Mouse (Mus musculus) midbrain, embryonic 11.5 days (tissue): ENCODE results near the gene Pelp1. TPM values are rescaled to one million over a fixed set of nuclear protein-coding genes. Genes with fewer than 3 reads are reported as not detected.

Source experiments
- ATAC-seq: fragments of 200-750 bp; cut with Nextera tagmentation; 2 replicates; pipeline ENCODE4 v1.8.0; 2017; ENCODE audit warnings: moderate TSS enrichment, moderate library complexity; ENCODE audit not compliant: low FRiP score
- DNase-seq: peaks from one replicate; pipeline ENCODE4 v3.0.0; 2015; ENCODE audit warnings: low spot score; ENCODE audit errors: missing footprints
- H3K27ac ChIP-seq: fragments of 300-500 bp; sonication (generic); 2 replicates; pipeline ENCODE4 v1.5.1; 2014; ENCODE audit warnings: low read depth, low read length
- H3K27me3 ChIP-seq: fragments of 300-500 bp; sonication (generic); 2 replicates; pipeline ENCODE4 v1.6.1; 2014; ENCODE audit warnings: mild to moderate bottlenecking, low read length, moderate library complexity, mixed read lengths; ENCODE audit not compliant: control insufficient read depth, insufficient read depth
- H3K36me3 ChIP-seq: fragments of 300-500 bp; sonication (generic); 2 replicates; pipeline ENCODE4 v1.6.1; 2014; ENCODE audit warnings: mild to moderate bottlenecking, low read length, moderate library complexity, mixed read lengths; ENCODE audit not compliant: control insufficient read depth, insufficient read depth
- H3K4me1 ChIP-seq: fragments of 300-500 bp; sonication (generic); 2 replicates; pipeline ENCODE4 v1.6.1; 2014; ENCODE audit warnings: low read length; ENCODE audit not compliant: control insufficient read depth, insufficient read depth
- H3K4me2 ChIP-seq: fragments of 300-500 bp; sonication (generic); 2 replicates; pipeline ENCODE4 v1.6.1; 2014; ENCODE audit warnings: mild to moderate bottlenecking, moderate library complexity
- H3K4me3 ChIP-seq: fragments of 300-500 bp; sonication (generic); 2 replicates; pipeline ENCODE4 v1.5.1; 2014; ENCODE audit warnings: low read depth, low read length
- H3K9ac ChIP-seq: fragments of 300-500 bp; sonication (generic); 2 replicates; pipeline ENCODE4 v1.6.1; 2014; ENCODE audit warnings: low read length
- H3K9me3 ChIP-seq: fragments of 300-500 bp; sonication (generic); 2 replicates; pipeline ENCODE4 v1.6.1; 2016; ENCODE audit warnings: low read length; ENCODE audit not compliant: control insufficient read depth
- WGBS: fragments of 180-500 bp; shearing (Covaris S2); extraction: QIAGEN DNeasy Blood & Tissue Kit; methylation state at CpG from one replicate; pipeline ENCODE4 v1.1.7; 2014; 5-methylcytosine and 5-hydroxymethylcytosine counted together
- polyA plus RNA-seq: library from polyadenylated mRNA; unstranded; fragments of >200 nt; fragmentation: Nextera tagmentation; extraction: Ambion mirVana; gene quantifications from 2 replicates; pipeline ENCODE4 v1.2.1, GENCODE M21; 2014

Pelp1 gene
- polyA plus RNA-seq, 1 experiment from 2014 or later: 33.7 TPM

DNA sequence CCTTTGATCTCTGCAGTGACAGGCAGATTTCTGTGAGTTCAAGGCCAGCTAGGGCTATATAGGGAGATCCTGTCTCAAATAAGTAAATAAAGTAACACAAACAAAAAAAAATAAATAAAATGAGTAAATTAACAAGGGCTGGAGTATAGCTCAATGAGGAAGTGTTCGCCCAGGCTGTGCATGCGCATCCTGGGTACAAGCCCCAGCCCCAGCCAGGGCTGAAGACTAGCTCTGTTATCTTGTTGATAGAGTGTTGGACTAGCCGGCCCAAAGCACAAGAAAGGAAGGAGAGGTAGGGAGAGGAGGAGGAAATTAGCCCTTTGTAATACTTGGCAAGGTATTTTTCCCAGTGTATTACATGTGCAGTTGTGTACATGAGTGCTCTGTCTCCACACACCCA lies 34.1 kb upstream of the Pelp1 start:
- Histone ChIP-seq H3K27ac (no peak overlapping the region), H3K27me3 (no peaks in the 10 kb centered on the region), H3K36me3 (peaks cover 5% of the 10 kb centered on the region; the same call in 1 of the 2 replicates), H3K9me3 (no peaks in the 10 kb centered on the region), H3K9ac (no peak overlapping the region), H3K4me1 (no peaks in the 10 kb centered on the region), H3K4me3 (no peak overlapping the region), H3K4me2 (no peak overlapping the region)
- DNase-seq (no peak), ATAC-seq (no peak)
- WGBS: 89% methylated on average over 3 of the region's 3 CpGs

DNA sequence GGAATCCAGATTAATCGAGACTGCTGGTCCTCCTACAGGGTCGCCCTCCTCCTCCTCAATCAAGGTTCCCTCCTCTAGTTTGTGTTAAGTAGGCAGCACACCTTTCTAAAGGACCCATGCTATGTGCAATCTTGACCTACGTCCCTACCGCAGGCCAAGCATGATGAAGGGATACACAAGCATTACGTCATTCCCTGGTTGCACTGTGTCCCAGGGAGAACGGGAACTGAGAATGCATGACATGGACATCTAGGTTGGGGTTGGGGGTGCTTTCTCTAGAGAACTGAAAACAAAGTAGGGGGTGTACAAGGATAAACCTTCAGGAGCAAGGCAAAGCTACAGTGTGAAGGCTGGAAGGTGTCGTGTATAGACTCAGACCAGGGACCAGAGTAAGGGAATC lies 32.1 kb upstream of the Pelp1 start:
- H3K36me3 ChIP-seq: peaks cover 13% of the 10 kb centered on the region
- no peak for DNase-seq
- WGBS: 94% methylated on average over 7 of the region's 7 CpGs

DNA sequence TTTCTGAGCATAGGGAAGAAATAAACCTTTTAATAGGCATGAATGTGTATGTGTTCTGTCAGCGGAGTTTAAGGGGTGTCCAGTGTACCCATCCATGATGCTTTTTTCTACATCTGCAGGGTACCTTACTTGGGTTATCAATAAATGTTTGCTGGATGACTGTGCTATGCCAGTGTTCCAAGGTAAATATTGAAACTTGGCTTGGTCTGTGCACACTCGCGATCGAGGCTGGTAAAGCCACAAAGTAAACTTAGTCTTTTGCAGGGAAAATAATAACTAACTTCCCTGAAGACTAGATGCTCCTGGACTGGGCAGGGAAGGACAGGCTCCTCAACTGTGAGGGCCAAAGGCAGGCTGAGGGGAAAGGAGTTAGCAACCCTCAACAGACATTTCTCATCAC lies 30.8 kb upstream of the Pelp1 start:
- no peaks in the 10 kb centered on the region for H3K27me3 ChIP-seq
- DNase-seq (no peak), ATAC-seq (no peak)
- H3K9me3 ChIP-seq: no peaks in the 10 kb centered on the region
- H3K9ac ChIP-seq: no peak overlapping the region
- H3K27ac ChIP-seq: no peak overlapping the region
- H3K4me3 ChIP-seq: no peak overlapping the region
- WGBS: 88% methylated on average over 4 of the region's 4 CpGs
- peaks cover 15% of the 10 kb centered on the region for H3K36me3 ChIP-seq
- no peaks in the 10 kb centered on the region for H3K4me1 ChIP-seq
- H3K4me2 ChIP-seq: no peak overlapping the region

More for the DNA sequence above, 32.1 kb upstream of the Pelp1 start:
- H3K4me1 ChIP-seq: no peaks in the 10 kb centered on the region
- no peak overlapping the region for H3K27ac ChIP-seq
- no peaks in the 10 kb centered on the region for H3K27me3 ChIP-seq
- H3K9ac ChIP-seq: no peak overlapping the region
- H3K4me3 ChIP-seq: no peak overlapping the region
- H3K4me2 ChIP-seq: no peak overlapping the region
- no peaks in the 10 kb centered on the region for H3K9me3 ChIP-seq
- no peak for ATAC-seq

DNA sequence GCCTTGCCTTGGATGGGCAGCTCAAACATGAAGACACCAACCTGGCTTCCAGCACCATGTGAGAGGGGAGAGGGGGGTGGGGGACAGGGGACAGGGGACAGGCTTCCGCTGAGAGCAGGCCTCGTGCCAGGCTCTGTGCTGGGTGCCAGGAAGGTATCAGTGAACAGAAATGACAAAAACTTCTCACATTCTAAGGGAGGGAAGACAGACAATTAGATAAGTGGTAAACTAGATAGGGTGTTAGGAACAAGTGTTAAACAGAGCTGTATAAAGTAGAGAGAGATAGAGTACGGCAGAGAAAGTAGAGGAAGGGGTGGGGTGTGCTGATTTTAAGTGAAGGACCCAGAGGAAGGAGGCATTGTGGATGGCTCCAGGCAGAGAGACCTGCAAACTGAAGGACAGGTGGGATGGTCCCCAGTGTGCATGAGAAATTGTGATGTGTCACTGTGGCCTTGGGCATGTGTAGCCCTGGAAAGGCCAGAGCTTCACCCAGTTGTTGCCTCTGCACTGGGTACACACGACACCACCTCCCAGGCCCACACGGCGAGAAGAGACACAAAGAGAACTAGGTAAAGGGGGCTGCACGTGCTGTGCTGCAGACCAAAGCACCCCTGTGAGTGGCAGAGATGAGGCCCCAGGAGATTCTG lies 29.0 kb upstream of the Pelp1 start:
- Histone ChIP-seq H3K4me3 (no peak overlapping the region), H3K4me2 (no peak overlapping the region), H3K27me3 (no peaks in the 10 kb centered on the region), H3K27ac (no peak overlapping the region), H3K36me3 (peaks cover 15% of the 10 kb centered on the region), H3K9ac (no peak overlapping the region), H3K9me3 (no peaks in the 10 kb centered on the region), H3K4me1 (peaks cover under 1% of the 10 kb centered on the region)
- WGBS: 94% methylated on average over 7 of the region's 7 CpGs
- ATAC-seq: no peak
- no peak for DNase-seq

DNA sequence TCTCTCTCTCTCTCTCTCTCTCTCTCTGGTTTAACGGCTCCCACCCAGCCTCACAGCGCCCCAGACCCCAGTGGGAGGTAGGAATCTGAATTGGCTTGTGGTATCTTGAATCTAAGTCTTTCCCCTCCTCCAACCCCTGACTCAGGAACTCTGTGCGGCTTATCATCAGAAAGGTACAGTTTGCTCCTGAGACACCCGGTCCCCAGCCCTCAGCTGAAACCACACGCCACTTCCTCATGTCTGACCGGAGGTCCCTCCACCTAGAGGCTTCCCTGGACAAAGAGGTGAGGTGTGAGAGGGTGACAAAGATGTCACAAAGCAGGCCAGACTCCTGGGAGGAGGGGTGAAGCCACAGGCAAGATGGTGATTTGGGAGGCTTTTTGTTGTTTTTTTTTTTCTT lies 27.6 kb upstream of the Pelp1 start:
- no peak for ATAC-seq

DNA sequence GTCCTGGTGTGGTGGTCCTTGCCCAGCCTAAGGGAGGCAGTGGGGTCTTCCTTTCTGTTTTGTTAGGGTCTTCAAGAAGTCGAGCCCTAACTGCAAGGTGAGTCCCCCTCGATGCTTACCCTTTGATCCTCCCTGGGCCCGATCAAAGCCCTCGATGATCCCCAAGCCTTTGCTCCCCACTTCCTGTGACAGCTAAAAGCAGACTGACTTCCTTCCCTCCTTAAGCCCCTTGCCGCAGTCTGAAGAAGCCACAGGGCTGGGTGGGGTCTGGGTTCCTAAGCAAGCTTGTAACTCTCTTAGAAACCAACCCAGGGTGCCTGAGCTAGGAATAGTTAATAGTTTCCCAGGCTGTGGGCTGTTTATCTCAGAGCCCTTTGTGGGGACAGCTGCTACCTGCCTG lies 25.6 kb upstream of the Pelp1 start:
- H3K27ac ChIP-seq: no peak overlapping the region
- peaks cover 16% of the 10 kb centered on the region for H3K4me1 ChIP-seq
- WGBS: 78% methylated on average over 5 of the region's 5 CpGs
- H3K36me3 ChIP-seq: peaks cover 15% of the 10 kb centered on the region
- no peaks in the 10 kb centered on the region for H3K27me3 ChIP-seq
- H3K4me3 ChIP-seq: no peak overlapping the region
- H3K9ac ChIP-seq: 0 out of 2 replicates have a peak overlapping the region, but pooled peaks have one; percentile 4
- no peaks in the 10 kb centered on the region for H3K9me3 ChIP-seq
- no peak overlapping the region for H3K4me2 ChIP-seq
- no peak for DNase-seq
- ATAC-seq: no peak

More for the DNA sequence above, 27.6 kb upstream of the Pelp1 start:
- DNase-seq: no peak
- Histone ChIP-seq H3K9me3 (no peaks in the 10 kb centered on the region), H3K9ac (no peak overlapping the region), H3K27ac (no peak overlapping the region), H3K36me3 (peaks cover 15% of the 10 kb centered on the region), H3K27me3 (no peaks in the 10 kb centered on the region), H3K4me2 (no peak overlapping the region), H3K4me3 (no peak overlapping the region), H3K4me1 (peaks cover 10% of the 10 kb centered on the region)
- 92% methylated on average over 6 of the region's 6 CpGs for WGBS

DNA sequence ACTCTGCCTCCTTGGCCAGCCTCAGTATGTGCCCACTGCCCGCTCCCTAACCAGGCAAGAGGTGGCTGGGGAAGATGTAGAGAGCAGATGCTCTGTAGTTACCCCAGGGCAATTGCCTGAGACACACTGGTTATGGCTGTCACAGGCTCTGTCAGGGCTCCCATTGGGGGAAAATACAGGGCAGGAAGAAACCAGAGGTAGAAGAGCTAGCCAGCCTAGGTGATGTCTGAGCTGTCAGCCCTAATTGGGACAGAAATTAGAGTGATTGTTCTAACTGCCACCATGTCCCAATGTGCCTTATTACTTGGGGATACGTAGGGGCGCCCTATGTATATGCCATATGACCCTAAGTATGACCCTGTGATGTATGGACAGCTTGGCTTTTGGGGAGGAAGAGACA lies 24.1 kb upstream of the Pelp1 start:
- H3K27ac ChIP-seq: no peak overlapping the region
- H3K4me1 ChIP-seq: peaks cover 16% of the 10 kb centered on the region
- DNase-seq (no peak), ATAC-seq (no peak)
- 89% methylated on average over 3 of the region's 3 CpGs for WGBS
- H3K4me3 ChIP-seq: no peak overlapping the region
- peak overlapping the region; percentile 70 for H3K4me2 ChIP-seq
- peaks cover 10% of the 10 kb centered on the region for H3K36me3 ChIP-seq
- H3K9me3 ChIP-seq: no peaks in the 10 kb centered on the region
- H3K27me3 ChIP-seq: no peaks in the 10 kb centered on the region
- H3K9ac ChIP-seq: no peak overlapping the region

DNA sequence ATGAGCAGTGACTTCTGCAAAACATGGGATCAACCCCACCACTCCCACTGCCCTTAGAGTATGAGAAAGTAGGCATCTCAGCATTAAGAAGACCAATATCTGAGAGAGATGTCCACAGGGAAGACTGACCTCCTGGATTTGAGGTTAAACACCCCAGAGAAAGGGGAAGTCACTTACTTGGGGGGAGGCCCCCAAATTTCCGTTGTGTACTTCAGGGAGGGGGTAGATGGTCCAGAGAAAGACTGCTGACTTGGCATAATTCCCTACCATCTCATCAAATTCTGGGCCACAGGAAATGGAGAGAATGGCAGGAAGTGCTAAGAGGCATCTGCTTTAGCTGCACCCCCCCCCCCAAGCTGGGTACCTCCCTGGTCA lies 23.7 kb upstream of the Pelp1 start:
- Histone ChIP-seq H3K27me3 (no peaks in the 10 kb centered on the region), H3K27ac (no peak overlapping the region), H3K4me3 (peak overlapping the region; percentile 73), H3K9ac (peak overlapping the region; percentile 81; the same call in 1 of the 2 replicates), H3K36me3 (peaks cover 9% of the 10 kb centered on the region), H3K9me3 (no peaks in the 10 kb centered on the region), H3K4me2 (peak overlapping the region; percentile 70), H3K4me1 (peaks cover 16% of the 10 kb centered on the region)
- ATAC-seq (no peak), DNase-seq (no peak)
- WGBS: 79% methylated on average over 1 of the region's 1 CpGs

DNA sequence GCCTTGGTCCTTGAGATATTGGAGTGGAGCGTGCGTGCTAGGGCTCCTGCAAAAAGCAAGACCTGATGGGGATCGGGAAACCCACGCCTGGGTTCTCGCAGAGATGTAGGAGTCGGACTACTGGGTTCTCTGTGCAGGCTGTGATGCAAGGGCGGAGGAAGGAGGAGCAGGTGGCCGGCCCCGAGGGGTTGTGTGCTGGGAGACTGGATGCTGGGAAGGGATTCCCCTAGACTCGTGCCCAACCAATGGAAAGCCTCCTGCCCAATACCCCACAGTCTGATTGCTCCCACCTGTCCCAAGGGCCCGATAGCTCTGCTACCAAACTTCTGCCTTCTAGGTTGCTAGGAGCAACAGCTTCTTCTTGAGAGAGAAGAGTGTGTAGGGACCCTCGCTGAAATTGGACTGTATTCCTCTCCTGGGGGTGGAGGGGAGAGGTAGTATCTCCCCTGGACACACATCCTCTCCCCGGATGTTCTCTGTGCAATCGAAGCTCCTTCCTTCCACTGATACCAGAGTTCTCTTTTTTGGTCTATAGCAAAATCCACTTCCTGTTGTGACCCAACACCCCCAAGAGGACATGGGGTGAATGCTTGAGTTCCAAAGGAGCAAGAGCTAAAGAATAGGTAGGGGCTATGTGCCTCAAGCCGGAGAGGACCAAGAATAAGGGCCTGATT lies 23.2 kb upstream of the Pelp1 start:
- Histone ChIP-seq H3K4me2 (peak overlapping the region; percentile 70), H3K36me3 (peaks cover 9% of the 10 kb centered on the region), H3K27ac (peak overlapping the region; percentile 71), H3K9ac (peak overlapping the region; percentile 81), H3K27me3 (no peaks in the 10 kb centered on the region), H3K9me3 (no peaks in the 10 kb centered on the region), H3K4me1 (peaks cover 16% of the 10 kb centered on the region), H3K4me3 (peak overlapping the region; percentile 73)
- DNase-seq (no peak), ATAC-seq (peak; percentile 37; the same call in 1 of the 2 replicates)
- WGBS: 8% methylated on average over 15 of the region's 15 CpGs
